Mouse (Mus musculus) heart, adult 8-10 months (tissue): ENCODE data around the gene Irak4. TPM values are rescaled to one million over a fixed set of nuclear protein-coding genes. Genes with fewer than 3 reads are reported as not detected.

Experiments
- DNase-seq: peaks from one replicate; pipeline ENCODE4 v3.0.0; 2022; ENCODE audit warnings: low spot score
- total RNA-seq, 4 experiments: library from RNA; stranded (reverse); gene quantifications; 2 replicates each; pipeline ENCODE4 v1.2.4; 2022

Irak4 gene
- total RNA-seq, result 1 to 10 TPM; 4.6 to 7.5 (median 5.3) TPM

DNA sequence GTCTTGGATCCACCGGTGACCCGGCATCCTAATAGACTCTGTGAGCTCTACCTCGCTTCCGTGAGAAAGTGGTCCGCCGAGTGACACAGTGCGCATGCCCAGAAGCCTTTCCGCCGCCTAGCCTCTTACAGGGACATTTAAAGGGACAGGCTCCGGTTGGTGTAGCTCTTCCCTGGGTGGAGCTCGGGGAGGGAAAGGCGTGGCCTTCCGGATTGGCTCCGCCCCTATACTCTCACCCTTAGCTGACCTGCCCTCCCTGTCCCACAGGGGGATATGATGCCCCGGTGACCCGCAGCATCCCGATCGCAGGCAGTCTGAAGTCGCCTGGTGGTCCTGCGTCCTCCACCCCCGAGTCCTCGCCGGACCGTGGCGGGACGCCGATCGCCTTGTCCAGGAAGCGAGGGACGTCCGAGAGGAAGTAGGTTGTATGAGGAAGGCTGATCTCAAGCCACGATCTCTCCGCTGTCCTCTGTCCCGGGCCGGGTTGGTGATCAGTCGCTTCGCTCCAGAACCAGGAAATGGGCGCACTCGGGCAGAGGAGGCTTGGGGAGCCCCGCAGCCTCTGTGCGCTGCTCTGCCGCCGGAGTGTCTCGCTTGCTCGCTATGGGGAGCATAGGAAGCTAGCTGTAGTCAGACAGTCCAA lies at the start of gene Irak4, which contains the start of gene Pus7l:
TSS of gene Irak4 (plus strand) at position 235 of the 643 bp plus-strand sequence.
TSS of gene Pus7l (minus strand) at position 139 of the 643 bp plus-strand sequence.
- DNase-seq, result peak; percentile 94

DNA sequence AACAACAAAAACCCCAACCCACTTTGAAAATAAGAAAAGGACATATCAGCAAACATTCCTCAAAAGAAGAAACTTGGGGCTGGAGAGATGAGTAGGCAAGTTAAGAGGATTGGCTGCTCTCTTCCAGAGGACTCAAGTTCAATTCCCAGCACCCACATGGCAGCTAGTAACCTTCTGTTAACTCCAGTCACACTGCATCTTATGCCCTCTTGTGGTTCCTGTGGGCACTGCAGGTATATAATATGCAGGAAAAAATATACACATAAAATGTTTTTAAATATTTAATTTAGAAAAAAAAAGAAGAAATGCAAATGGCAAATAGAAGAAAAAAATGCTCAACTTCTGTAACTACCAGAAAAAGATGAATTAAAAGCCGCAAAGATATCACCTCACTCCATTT lies 49.0 kb upstream of the Irak4 start:
- no peak for DNase-seq

DNA sequence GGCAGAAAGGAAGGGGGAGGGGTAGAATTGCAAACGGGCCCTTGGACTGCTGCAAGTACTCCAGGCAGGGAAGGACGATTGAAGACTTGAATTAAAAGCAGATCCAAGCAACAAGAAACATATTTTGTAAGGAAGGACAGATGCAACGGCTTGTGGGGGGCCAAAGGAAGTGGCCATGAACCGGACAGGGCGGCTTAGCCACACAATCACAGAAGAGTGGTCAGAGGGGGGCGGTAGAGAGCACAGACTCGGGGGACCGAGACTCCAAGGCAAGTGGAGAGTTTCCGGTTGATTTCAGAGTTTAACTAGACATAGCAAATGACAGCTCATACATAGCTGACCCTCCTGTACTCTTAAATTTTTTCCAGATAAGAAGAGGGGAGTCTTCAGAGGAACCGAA lies 47.5 kb upstream of the Irak4 start:
- DNase-seq, result no peak

DNA sequence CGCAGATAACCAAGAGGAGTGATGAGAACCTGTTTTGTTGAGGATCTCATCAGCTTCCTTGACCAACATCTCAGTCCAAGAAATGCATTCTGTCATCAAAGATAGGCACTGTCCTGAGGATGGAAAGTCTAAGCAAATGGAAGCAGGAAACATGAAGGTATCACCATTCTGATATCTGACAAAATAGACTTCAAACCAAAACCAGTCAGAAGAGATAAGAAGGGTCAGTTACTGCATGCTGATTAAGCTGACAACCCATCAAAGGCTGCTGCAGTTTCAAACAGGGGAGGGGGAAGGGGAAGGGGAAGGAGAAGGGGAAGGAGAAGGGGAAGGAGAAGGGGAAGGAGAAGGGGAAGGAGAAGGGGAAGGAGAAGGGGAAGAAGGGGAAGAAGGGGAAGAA lies 44.2 kb upstream of the Irak4 start:
- no peak for DNase-seq

DNA sequence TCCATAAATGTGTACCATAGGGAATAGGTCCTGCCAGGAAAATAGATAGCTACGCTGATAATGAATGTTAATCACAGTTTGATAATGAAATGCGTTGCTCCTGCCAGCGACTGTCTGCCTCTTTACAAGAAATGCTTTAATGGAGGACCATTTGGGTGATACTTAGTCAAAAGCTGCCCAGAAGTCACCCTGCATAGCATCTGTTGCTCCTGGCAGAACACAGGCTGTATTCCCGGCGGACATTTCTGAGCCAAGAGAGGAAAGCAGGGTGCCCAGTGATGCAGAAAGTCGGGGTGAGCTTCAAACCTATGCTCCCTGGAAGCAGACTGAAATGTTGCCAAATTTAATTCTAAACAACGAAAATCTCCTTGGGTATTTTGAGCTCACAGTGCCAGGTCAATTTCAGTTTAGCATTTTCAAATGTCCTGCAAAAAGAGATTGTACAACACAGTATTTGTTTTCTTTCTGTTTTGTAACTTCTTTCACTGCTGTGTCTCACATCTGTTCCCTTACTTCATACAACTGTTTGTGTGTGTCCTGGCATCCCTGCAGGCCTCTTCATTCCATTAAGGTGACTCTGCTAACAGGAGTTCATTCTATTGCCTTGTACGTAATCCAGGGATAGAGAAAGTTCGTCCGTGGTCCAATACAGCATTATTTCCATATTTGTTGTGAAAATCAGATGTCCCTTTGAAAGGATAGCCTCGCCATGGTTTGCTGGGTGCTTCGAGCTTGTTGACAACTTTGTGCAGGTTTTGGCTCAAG lies 39.8 kb upstream of the Irak4 start:
- DNase-seq, result no peak

DNA sequence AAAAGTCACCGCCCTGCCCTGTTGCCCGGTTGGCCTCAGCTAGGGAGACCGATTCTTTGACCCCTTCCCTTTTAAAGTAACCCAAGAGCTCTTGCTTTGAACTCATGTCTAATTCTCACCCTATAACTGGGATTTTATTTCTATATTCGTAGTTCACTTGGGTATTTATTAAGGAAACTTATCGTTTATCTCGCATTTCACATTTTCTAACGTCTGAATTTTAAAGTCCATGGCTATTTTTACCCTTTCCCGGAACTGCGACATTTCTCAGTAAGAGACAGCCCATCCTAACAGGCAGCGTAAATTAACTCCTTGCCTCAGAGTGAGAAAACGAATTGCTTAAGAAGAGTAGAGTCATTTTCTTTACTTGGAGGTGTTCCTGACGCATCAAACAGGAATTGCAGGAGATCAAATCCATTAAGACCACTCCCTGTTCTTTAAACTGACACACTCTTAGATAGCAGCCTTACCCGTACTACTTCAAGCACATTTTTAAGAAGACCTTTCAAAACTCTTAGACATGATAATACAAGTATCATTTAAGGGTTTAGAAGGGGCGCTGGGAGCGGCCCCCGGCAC lies 25.4 kb upstream of the Irak4 start:
- DNase-seq, result no peak

DNA sequence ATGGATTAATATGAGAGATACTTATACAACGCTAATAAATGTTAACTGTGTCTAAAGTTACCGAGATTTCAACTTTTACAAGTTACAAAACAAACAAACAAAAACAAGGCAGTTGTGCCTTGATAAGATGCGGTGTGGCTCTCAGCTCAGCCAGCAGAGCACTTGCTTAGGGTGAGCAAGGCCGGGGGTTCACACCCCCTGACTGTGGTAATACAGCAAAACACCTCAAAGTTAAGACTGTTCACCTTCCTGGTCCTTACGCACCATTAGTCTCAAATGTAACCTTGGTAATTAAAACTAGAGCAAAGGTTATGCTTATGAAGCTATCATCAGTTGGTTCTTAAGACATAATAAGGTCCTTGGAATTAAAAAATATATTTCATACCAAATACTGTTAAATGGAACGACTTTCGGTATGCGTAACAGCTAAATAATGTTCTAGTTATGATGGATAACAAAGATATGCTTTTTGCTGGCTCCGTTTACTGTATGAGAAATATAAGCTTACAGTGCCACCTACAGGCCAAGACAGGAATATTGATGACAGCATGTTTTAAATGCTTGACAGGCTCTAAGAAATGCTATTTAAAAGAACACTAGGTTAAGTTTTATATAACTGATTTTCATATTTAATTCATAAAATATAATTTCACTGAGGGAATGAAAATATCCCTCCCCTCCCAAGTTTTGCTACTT lies 23.1 kb upstream of the Irak4 start:
- DNase-seq, result peak; percentile 25

DNA sequence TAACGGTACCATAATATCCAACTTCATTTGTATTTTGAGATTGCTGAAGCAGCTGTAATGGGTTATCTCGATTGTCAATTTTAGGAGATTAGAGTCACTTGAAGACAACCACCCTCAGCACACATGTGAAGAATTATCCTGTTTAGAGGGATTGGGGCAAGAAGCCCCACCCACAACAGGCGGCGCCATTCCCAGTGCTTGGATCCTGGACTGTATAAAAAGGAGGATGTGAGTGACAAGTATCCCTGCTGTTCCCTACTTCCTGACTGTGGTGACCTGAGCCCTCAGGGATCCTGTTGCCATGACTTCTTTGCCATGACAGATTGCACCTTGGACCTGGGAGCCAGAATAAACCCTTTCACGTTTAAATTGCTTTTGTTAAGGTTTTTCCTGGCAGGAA lies 22.5 kb upstream of the Irak4 start:
- no peak for DNase-seq

DNA sequence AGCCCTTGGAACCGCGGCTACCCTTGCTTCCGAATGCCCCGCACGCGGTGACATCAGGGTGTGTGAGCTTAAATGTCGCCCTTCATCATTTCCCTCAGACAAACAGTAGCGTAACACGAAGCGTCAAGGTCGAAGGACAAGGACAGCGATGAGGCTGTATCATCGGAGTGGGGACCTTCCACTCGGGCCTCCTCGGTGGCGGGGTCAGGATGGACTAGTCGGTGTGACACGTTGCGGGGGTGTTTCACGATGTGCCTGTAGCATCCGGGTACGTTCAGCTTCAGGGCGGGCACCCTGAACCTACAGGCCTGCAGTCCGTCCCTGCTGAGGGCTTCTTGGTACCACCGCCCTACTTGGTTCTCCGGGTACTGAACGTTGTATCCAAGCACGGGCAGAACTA lies 20.2 kb upstream of the Irak4 start:
- DNase-seq, result no peak

DNA sequence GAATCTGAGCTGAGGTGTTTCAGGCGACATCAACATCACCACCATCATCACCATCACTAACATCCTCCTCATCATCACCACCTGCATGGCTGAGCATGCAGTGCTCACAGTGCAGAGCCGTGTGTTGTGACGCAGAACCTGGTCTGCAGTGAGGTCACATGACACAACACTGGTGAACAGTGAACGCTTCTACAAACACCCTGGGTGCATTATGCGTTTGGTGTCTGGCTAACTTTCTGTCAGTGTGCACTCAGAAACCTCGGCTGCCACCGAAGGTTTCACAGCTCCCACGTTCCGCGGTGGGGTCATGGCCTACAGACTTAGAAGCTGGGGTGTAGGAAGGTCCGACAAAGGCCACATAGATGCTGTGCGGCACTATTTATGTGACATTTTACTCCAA lies 18.5 kb upstream of the Irak4 start:
- no peak for DNase-seq

DNA sequence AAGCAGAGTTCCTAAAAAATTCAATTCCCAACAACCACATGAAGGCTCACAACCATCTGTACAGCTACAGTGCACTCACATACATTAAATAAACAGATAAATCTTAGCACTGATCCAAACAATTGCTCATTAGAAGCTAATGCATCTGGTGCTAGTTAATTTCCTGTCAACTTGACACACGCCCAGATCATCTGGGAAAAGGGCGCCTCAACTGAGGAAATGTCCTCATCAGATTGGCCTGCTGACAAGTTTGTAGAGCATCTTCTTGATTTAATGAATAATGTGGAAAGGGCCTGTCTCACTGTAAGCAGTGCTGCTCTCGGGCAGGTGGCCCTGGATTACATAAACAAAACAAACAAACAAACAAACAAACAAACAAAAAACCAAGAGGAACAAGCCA lies 12.9 kb upstream of the Irak4 start:
- peak; percentile 21 for DNase-seq

DNA sequence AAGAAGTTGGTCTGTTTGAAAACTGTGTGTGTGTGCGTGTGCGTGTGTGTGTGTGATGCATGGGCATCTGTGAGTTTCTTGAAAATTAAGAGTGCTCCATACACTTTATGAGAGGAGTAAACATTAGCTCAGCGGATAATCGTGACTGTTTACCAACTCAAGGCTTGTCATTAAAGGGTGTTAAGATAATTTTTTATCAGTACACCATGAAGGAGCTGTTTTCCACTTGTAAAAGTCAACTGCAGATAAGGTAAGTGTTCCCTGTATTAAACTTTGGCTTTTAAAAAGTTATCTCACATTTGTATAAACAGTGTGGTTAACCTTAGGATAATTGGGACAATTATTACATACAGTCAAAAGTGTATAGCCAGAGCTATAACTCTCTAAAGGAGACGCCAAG lies 11.1 kb upstream of the Irak4 start:
- no peak for DNase-seq

DNA sequence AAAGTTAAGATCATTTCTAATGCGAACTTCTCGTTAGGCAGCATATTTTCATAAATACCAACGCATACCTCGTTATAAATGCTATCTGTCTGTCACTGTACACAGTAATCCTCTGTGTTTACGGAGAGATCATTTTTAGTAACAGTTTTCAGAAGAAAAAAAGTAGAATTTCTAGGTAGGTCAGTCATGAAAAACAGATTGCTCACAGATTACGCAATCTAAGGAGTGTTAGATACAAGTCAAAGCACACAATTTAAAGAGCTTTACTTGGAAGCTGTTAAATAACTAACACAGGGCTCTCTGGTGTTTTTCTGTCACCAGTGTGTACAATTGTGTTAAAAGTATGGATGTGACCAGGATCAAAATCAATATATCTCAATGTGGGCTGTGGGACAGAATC lies 10.5 kb upstream of the Irak4 start:
- no peak for DNase-seq

DNA sequence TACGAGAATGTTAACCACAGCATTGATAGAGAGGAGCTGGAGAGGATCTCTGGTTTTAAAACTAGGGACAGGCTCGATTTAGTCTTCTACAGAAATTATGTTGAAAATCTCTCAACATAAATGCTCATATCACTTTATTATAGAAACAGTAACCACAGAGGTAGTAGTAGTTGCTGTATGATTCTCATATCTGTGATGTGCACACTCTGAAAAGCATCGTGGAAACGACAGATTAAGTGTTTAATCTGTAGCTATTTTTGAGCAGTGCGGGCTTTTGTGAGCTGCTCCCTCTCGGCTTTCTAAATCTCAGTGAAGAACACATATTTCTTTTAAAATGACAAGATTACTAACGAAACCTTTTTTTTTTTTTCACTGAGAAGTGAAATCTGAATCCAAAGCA lies 7.9 kb upstream of the Irak4 start:
- DNase-seq, result no peak

DNA sequence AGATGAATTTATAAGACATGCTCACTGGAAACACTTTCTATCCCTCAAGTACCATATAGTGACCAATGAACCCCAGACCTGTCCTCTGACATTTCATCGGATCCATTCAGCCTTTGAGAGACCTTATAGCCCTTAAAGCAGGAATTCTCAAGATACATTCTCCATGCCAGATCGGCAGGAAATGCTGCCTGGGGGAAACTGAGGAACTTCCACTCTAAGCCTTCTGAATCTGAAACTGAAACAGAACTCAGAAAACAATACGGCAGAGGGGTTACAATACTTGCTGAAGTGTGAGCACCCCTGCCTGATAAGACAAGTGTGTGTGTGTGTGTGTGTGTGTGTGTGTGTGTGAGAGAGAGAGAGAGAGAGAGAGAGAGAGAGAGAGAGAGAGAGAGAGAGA lies 4.1 kb upstream of the Irak4 start:
- no peak for DNase-seq

DNA sequence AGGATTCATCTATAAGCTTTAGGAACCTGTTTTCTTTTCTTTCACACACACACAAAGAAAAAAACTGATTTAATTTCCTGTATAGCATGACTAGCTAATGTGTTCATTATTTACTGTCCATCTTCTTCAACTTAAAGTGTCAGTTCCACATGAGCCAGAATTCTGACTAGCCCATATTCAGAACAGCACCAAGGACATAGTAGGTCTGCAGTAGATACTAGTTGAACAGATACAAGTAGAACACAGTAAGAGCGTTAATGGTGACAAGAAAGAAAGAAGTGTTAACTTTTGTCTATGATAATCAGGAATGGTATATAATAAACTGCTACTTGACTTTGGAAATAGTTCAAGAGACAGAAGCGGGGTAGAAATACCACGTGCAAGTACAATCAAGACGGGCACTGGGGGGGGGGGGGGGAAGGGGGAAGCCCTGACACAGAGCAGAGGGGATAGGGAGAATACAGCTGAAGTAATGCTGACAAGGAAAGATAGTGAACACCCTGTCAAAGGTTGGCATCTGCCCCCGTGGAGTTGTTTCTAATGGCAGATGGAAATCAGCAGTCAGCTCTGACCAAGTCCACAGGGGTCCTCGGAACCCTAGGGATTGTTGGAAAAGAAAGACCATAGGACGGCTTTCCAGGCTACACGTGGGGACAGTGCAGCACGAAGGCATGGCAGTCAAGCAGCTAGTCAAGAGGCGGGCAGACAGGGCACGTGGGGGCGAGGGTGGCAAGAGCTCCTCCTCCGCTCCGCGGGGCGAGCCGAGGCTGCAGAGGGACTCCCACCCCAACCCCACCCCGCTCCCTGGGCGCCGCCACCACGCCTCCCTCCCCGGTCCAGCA lies 655 bp upstream of the Irak4 start:
- DNase-seq, result no peak

DNA sequence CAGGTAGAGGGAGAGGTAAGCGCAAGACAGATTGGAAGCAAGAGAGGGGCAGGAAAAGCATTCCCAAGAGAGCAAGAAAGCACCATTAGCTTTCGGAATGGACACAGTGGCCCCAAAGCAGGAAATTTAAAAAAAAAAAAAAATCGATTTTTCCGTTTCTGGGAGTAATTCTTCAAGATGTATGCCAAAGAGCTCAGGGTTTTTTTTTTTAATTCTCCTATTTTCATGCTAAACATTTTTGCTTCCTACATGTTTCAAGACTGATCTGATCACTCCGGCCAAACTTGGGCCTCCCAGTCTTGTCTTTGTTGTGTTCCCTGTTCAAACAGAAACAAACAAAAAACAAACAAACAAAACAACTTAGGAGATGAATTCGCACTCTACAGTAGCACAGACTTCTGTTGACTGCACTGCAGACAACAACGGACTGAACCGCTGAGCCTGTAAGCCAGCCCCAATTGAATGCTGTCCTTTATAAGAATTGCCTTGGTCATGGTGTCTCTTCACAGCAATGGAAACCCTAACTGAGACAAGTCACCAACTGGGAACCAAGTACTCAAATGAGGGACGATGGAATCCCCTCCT lies 701 bp downstream of the Irak4 start:
- DNase-seq, result no peak

DNA sequence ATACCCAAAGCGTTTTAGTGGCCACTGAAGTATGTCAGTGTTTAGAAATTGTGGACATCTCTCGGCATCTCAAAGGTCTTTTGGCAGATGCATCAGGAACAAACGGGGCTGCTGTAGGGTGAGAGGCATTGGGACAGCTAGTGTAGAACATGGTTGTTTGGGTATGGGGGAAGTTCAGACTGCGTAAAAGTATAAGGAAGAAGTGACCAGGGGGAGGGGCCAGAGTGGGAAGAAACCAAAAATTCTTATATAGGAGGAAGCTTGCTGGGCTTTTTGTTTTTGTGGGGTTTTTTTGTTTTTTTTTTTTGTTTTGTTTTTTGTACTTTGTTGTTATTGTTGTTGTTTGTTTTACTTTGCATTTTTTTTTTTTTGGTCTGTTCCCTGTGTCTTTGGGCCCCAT lies 1.4 kb downstream of the Irak4 start:
- no peak for DNase-seq

DNA sequence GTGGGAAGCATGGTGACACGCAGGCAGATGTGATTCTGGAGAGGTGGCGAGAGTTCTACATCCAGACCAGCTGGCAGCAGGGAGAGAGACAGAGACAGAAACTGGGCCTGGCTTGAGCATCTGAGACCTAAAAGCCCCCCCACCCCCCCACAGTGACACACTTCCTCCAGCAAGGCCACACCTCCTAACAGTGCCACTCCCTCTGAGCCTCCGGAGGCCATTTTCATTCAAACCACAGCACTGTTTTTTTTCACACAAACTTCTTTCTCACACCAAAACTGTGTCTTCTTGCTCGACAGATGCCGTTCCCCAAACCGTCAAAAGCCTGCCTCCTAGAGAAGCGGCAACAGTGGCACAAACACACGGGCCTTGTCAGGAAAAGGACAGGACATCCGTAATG lies 10.1 kb downstream of the Irak4 start:
- no peak for DNase-seq

DNA sequence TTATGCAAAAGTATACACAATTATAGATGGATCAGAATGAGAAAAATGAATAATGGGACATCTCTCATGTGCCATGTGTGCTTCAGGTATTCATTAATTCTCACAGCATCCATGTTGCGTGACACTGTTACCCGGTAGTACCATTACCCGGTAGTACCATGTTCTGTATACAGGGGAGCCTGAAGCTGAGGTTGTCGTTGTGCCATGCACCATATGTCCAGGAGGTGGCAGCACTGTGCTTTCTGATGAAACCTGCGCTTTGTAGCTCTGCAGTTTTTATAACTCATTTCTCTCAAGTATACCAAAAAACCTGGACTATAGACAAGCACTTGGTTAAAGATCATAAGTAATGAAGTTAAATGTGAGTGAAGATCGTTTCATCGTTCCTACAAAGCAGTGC lies 14.0 kb downstream of the Irak4 start:
- peak; percentile 80 for DNase-seq
